ENCODE assay signal across 24 mouse cellular contexts in genomic region chr9:26493740-26494139, GRCm38 (mm10).
DNase-seq lines count a peak whose midpoint lies in the region; ATAC-seq and TF ChIP-seq lines count a peak whose summit lies in the region.
"Had no signal": no experiment of that assay in that cellular context is flagged by ENCODE, and none has a peak within 500 bp of the region (broad histone marks: within the 10 kb centered on the region; RNA-seq: fewer than 3 reads in every experiment).

No protein-coding gene starts in this region.

- no peaks in the 10 kb centered on the region for H3K4me1 ChIP-seq in forebrain, embryonic 14.5 days (ENCODE audit: control insufficient read depth, insufficient read depth, low read length)
- H3K4me1 ChIP-seq in forebrain, embryonic 13.5 days = no peaks in the 10 kb centered on the region
- no peaks in the 10 kb centered on the region for H3K4me1 ChIP-seq in forebrain, postnatal 0 days (ENCODE audit: insufficient read depth)
- no peaks in the 10 kb centered on the region for H3K4me1 ChIP-seq in forebrain, embryonic 10.5 days
- H3K4me1 ChIP-seq: embryonic facial prominence, embryonic 10.5 days; embryonic facial prominence, embryonic 12.5 days had no signal

- no peak overlapping the region for H3K4me2 ChIP-seq in forebrain, embryonic 14.5 days (ENCODE audit: low read length)
- no peak overlapping the region for H3K4me2 ChIP-seq in forebrain, embryonic 13.5 days
- H3K4me2 ChIP-seq in forebrain, postnatal 0 days (ENCODE audit: low read depth) = no peak overlapping the region
- H3K4me2 ChIP-seq: embryonic facial prominence, embryonic 12.5 days had no signal

- H3K27ac ChIP-seq in forebrain, embryonic 14.5 days (ENCODE audit: low read depth, low read length) = no peak overlapping the region
- no peak overlapping the region for H3K27ac ChIP-seq in forebrain, embryonic 13.5 days
- H3K27ac ChIP-seq in forebrain, postnatal 0 days (ENCODE audit: low read depth, low read length) = no peak overlapping the region
- no peak overlapping the region for H3K27ac ChIP-seq in forebrain, embryonic 10.5 days
- H3K27ac ChIP-seq in layer of hippocampus, adult 2 months = no peak overlapping the region
- H3K27ac ChIP-seq: embryonic facial prominence, embryonic 10.5 days; embryonic facial prominence, embryonic 12.5 days had no signal

- TF ChIP-seq CTCF in forebrain, postnatal 0 days (IDR thresholded peaks at IDR 0.05; ENCODE audit: low read depth) = no peak
- TF ChIP-seq CTCF in layer of hippocampus, adult 2 months (conservative IDR thresholded peaks at IDR 0.05) = no peak

- WGBS in forebrain, embryonic 14.5 days = 91% methylated on average over 2 of the region's 2 CpGs
- WGBS in forebrain, embryonic 13.5 days = 87% methylated on average over 2 of the region's 2 CpGs
- 86% methylated on average over 2 of the region's 2 CpGs for WGBS in forebrain, postnatal 0 days
- WGBS in forebrain, embryonic 10.5 days = 92% methylated on average over 2 of the region's 2 CpGs

- peak; percentile 63 for DNase-seq in forebrain, embryonic 14.5 days (ENCODE audit: low spot score)
- peak; percentile 46 for DNase-seq in forebrain, postnatal 0 days
- no peak for DNase-seq in forebrain, embryonic 10.5 days (ENCODE audit: extremely low spot score, low spot score)
- DNase-seq in layer of hippocampus, adult 9-11 months = peak; percentile 16
- no peak for DNase-seq in layer of hippocampus, adult 2 months (ENCODE audit: low spot score in 2 of 2)
- peak; percentile 33 for DNase-seq in telencephalon, adult 2 months (ENCODE audit: low read depth, low spot score)
- no peak for DNase-seq in kidney, postnatal 10 days
- DNase-seq: adrenal gland, adult 8-10 months; adrenal gland, postnatal 14 days; adrenal gland, postnatal 36 days; B cell, adult 2 months; cerebellum, adult 11-12 months; cerebellum, adult 2 months; cerebellum, adult 9-10 months; cerebellum, postnatal 10 days; cerebellum, postnatal 25 days had no signal

- no peak overlapping the region for H3K9ac ChIP-seq in forebrain, embryonic 14.5 days (ENCODE audit: low read length)
- H3K9ac ChIP-seq in forebrain, embryonic 13.5 days = no peak overlapping the region
- H3K9ac ChIP-seq in forebrain, postnatal 0 days = no peak overlapping the region
- H3K9ac ChIP-seq: embryonic facial prominence, embryonic 12.5 days had no signal

- no peaks in the 10 kb centered on the region for H3K36me3 ChIP-seq in forebrain, embryonic 14.5 days (ENCODE audit: control insufficient read depth, insufficient read depth, low read length)
- H3K36me3 ChIP-seq in forebrain, embryonic 13.5 days (ENCODE audit: poor library complexity, severe bottlenecking) = no peaks in the 10 kb centered on the region
- no peaks in the 10 kb centered on the region for H3K36me3 ChIP-seq in forebrain, postnatal 0 days (ENCODE audit: insufficient read depth)
- no peaks in the 10 kb centered on the region for H3K36me3 ChIP-seq in forebrain, embryonic 10.5 days (replicated peaks)
- H3K36me3 ChIP-seq: embryonic facial prominence, embryonic 10.5 days; embryonic facial prominence, embryonic 12.5 days; G1E had no signal

- no peak overlapping the region for H3K4me3 ChIP-seq in forebrain, embryonic 14.5 days (ENCODE audit: low read depth, low read length)
- no peak overlapping the region for H3K4me3 ChIP-seq in forebrain, embryonic 13.5 days
- H3K4me3 ChIP-seq in forebrain, postnatal 0 days (ENCODE audit: low read depth, low read length) = no peak overlapping the region
- H3K4me3 ChIP-seq in forebrain, embryonic 10.5 days = no peak overlapping the region
- H3K4me3 ChIP-seq in layer of hippocampus, adult 2 months = no peak overlapping the region
- H3K4me3 ChIP-seq: embryonic facial prominence, embryonic 10.5 days; embryonic facial prominence, embryonic 12.5 days had no signal

- no peaks in the 10 kb centered on the region for H3K27me3 ChIP-seq in forebrain, embryonic 14.5 days (replicated peaks; ENCODE audit: control insufficient read depth, insufficient read depth, low read length)
- no peaks in the 10 kb centered on the region for H3K27me3 ChIP-seq in forebrain, embryonic 13.5 days
- H3K27me3 ChIP-seq in forebrain, postnatal 0 days (ENCODE audit: insufficient read depth, low read length) = no peaks in the 10 kb centered on the region
- no peaks in the 10 kb centered on the region for H3K27me3 ChIP-seq in forebrain, embryonic 10.5 days (ENCODE audit: poor library complexity, severe bottlenecking)
- H3K27me3 ChIP-seq: embryonic facial prominence, embryonic 12.5 days; Patski had no signal

- no peak for ATAC-seq in forebrain, embryonic 14.5 days
- ATAC-seq in forebrain, embryonic 13.5 days = no peak
- no peak for ATAC-seq in forebrain, postnatal 0 days
- ATAC-seq: activated CD4-positive, CD25-positive, alpha-beta regulatory T cell, adult 4 months; CD4-positive, CD25-positive, alpha-beta regulatory T cell, adult 4 months; forebrain, embryonic 16.5 days; Patski had no signal

- H3K9me3 ChIP-seq in forebrain, embryonic 14.5 days (replicated peaks; ENCODE audit: control insufficient read depth, low read length) = no peaks in the 10 kb centered on the region
- no peaks in the 10 kb centered on the region for H3K9me3 ChIP-seq in forebrain, embryonic 13.5 days (replicated peaks)
- no peaks in the 10 kb centered on the region for H3K9me3 ChIP-seq in forebrain, postnatal 0 days (ENCODE audit: low read length)
- no peaks in the 10 kb centered on the region for H3K9me3 ChIP-seq in forebrain, embryonic 10.5 days
- H3K9me3 ChIP-seq: embryonic facial prominence, embryonic 10.5 days; embryonic facial prominence, embryonic 12.5 days; G1E had no signal

Comparison
In these comparisons a context has a peak if more than half of its experiments do, and no peak if none do; other contexts are left out.
1. DNase-seq: peak in forebrain, embryonic 14.5 days (single experiment), forebrain, postnatal 0 days (single experiment), layer of hippocampus, adult 9-11 months (single experiment) and telencephalon, adult 2 months (single experiment); none in forebrain, embryonic 10.5 days (single experiment), layer of hippocampus, adult 2 months (0 of 2) and kidney, postnatal 10 days (single experiment).